Mouse (Mus musculus): ENCODE measurements around the gene Megf9.

Megf9 gene

DNA sequence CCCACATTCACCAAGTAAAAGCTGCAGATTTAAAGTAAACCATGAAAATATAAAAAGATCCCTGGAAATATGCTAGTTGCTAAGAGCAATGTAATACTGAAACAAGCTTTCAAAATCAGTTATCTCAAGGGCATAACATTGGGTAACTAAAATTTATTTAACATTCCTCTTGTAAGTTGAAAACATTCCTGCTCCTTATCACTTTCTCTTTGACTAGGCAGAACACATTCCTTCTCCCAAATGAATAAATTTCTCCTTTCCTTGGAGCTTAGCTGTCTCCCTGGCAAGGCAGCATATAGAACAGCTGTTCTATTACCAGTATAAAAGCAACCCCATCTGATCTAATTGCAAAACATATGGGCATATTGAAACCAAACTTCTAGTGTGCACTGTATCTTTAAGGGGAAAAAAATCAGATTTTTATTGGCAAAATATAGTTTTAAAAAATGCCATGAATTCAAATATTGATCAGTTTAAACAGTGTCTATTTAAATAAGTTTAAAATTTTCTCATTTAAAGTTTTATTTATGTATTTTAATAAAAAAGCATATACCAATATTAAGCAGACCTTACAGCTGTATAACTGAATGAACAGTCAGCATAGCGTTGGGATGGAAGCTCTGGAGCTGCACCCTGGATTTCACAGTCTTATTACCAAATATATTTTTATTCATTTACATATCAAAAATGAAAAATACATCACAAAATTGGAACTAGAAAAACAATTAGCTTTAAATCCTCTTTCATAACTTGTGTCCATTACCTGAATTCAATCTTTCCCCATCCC is 13.1 kb downstream of the Megf9 start:
- DNase-seq: no peak

DNA sequence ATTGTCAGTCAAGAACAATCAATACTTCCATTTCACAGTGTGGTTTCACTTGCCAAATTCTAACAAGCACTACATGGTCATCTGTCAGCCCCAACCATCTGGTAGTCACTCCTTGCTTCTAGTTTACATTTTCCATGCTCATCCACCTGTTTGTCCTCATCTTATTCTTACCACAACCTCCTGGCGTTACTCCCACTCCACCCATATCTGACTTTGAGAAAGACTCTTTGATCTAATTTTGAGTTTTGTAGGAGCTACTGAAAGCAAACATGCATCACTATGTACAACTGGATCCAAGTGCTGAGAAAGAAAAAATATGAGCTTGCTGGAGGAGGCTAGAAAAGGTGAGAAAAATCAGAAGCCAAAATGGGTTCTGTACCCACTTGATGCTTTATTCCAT is 17.1 kb downstream of the Megf9 start:
- DNase-seq: no peak

GRCm38 (mm10) chr4:70516289-70516688 is 18.5 kb downstream of the Megf9 start:
- no peak for DNase-seq

DNA sequence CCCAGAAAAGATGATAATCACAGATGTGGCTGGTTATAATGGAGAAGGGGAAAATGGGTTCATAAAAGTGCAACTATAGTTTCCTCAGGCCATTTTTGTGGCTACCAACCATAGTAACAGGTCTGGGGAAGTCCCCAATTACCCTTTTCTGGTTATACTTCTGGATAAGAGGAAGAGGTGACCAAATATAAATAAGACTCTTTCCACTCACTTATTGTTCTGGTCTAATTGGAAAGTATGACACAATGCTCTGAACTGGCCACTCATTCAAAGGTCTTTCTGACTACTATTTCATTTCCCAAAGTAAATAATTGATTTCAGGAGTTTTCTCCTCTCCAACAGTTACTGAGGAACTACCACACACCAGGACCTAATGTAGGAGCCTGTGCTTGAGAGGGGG is 19.3 kb downstream of the Megf9 start:
- DNase-seq: no peak

DNA sequence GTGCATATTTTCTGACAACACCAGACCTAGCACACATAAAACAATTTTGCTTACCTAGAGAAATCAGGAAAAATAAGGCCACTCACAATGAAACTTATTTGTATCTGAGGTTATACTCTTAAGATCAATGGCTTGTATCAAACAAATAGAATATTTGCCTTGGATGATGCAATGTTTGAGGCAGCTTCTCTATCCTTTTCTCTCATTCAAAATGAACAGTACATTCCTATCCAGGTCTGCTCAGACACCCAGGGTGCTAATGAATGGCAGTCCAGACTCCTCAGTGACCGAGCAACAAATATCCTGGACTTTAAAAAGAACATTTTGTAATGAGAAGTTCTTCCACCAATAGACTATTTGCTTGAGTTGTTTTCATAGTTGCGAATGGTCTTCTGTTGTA is 24.8 kb downstream of the Megf9 start:
- DNase-seq: peak; percentile 18

DNA sequence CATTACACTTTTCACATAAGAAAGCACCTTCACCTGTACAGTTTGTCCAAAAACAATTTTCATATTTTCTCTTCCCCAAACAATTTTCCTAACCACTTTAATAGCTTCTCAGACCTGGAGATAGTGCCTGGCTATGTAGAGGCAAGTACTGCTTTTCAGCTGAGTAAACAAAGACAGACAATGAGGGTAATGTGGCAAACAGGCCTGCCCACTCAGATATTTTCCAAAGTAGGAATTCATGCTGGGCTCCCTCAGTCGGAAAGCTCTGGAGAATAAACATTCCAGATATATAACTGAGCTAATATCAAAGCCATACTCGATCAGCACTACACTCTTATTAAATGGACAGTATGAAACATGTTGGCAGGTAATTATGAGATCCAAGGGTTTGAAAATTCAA is 25.2 kb downstream of the Megf9 start:
- DNase-seq: peak; percentile 73

DNA sequence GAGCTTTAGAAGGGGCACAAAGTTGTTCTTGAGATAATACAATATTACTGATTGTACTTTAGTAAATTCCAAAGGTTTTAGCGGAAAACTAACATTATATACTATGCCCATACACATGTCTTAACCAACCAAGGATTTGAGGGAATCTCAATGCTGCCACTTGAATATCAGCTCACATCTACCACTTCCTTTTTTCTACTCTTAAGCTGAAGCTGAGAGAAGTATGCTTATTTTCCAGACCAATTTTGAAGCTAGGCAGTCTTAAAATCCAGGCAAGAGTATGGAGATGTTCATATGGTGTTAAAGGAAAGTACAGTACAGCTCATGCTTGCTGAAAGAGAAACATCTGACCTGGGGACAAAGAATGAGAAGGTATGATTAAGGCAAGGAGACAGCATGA is 26.6 kb downstream of the Megf9 start:
- DNase-seq: no peak

DNA sequence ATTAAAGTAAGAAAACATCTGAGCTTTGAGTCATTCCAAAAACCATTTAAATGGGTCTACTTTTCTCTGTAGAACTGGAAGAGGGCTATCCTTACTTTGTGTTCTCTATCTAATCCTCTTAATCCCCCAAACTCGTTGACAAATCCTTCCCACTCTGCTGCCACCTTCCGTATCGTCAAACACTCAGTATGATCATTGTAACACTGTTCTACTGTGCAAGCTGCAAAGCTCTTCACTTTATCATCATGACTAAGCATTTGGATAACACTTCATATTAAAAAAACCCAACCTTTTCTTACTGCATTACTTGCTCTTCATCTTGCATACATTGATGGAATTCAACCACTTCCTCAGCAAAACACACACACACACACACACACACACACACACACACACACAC is 28.8 kb downstream of the Megf9 start:
- no peak for DNase-seq

DNA sequence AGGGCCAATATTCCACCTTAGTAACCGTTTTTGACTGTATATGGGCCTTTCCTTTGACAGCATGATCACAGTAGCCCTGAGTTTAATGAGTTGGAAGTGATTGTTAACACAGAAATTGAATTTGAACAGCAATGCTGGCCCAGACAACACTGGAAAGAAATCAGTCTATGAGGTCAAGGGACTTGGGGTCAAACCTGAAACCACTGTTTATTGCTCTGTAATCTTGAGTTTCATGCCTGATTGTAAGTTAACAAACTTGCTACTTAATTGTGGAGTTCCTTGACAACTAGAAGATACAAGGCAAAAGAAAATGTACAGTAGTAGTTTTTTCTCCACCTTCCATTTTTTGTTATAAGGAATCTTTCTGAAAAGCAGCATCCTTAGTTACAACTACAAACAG is 31.0 kb downstream of the Megf9 start:
- no peak for DNase-seq

- DNase-seq: no peak
Measured at GRCm38 (mm10) chr4:70499285-70499684, 35.5 kb downstream of the Megf9 start.

DNA sequence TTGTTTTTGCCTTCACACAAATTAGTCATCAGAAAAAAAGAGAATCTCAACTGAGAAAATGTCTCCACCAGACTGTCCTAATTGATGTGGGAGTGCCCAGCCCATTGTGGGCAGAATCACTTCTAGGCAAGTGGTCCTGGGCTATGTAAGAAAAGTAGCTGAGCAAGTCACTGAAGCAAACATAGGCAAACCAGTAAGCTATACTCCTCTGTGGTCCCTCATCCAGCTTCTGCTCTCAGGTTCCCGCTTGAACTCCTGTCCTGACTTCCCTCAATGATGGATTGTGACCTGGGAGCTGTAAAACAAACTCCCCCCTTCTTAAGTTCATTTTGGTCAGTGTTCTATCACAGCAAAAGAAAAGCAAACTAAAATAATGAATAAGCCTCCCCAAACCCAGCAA is 37.8 kb downstream of the Megf9 start:
- no peak for DNase-seq

DNA sequence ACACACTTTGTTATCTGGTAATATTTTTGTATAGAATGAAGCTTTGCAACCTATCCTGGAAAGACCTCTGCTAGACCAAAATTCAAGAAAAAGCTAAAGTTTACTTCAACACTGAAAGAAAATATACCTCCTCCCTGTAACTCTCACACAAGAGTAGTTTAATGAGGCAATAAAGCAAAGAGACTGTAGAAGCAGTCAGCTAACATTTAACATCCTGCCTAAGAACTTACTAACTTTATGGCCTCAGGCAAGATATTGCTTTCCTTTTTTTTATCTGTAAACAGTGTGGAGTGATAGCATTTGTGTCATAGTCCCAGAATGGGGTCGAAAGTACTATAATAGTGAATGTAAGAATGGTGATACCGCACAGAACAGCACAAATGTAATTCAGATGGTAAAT is 45.0 kb downstream of the Megf9 start:
- no peak for DNase-seq

DNA sequence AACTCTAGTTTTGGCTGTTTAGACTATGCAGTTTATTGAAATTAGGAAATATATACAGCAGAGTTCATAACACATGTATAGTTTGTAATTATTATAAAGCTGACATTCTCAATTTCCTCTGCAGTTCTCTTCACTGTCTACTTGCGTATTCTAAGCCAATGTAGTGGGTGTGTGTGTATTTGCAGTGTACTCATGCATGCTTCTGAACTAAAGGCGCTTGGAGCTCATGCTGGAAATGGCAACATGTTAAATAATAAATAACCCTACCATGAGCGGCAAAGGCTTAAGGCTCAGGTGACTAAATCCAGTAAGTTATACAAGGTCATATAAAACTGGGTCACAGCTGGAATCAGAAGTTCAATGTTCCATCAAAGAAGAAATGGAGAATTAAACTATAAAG is 46.4 kb downstream of the Megf9 start:
- peak; percentile 10 for DNase-seq

- DNase-seq: no peak
Measured at GRCm38 (mm10) chr4:70484134-70484533, 50.7 kb downstream of the Megf9 start.

DNA sequence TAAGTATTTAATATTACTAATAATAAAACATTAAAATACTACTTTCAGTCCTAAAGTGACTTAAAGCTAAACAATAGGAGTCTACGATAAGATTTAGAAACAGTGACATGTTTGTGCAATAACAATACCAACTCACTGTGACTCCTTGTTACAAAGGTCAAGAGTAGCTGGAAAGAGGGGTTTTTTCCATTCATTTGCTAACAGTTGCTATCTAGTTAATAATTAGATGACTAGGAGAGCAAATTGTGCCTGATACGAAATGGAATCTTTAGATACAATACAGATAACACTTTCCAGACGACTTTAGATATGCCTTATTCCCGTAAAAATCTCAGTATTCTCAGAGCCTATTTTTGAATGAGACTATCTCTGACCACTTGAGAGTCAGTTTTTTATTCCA is 52.9 kb downstream of the Megf9 start:
- DNase-seq: no peak

DNA sequence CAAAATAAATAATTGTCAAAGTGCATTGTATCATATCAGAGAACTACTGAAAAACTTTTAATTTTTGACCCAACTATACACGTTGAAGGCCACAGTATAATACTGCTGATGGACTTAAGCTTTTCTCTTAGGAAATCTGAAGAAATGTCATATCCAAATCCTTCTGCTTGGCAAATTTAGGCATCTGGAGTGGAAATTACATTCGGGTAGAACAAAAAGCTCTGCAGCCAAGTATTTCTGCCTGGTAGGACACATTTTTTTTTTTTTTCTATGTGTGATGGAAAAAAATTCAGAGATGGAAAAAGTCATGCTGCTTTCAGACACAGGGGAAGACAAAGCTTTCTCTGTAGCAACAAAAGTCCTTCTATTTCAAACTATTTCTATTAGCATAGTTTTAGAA is 63.4 kb downstream of the Megf9 start:
- no peak for DNase-seq

DNA sequence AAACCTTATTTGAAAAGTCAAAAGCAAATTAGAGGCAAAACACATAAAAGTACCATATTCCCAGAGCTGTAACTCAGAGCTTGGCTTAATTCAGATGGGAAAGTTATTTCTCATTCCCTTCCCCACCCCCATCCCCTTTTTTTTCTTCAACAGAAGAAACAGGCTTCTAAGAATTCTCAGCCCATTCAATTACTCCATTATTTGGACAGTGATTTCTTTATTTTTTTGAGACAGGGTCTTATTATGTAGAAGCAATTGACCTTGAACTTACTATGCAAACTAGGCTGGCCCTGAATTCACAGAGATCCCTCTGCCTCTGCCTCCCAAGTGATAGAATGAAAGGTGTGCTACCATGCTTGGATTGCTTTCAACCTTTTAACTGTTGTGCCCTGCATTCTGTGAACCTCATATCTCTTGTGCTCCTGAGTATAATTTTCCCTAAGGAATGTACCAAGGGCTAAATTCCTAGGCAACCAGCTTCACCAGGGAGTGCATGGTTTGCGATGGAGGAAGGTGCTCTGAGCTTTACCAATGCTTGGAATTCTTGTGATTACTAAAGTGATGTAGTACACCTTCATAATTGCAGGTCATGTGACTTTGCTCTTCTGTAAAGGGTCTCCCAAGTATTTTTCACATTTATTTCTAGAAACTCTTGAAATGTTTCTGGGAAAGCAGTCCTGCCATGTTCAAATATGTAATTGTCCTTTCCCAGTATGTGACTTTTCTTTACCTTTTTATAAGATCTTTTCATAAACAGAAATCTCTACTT is 68.7 kb downstream of the Megf9 start:
- no peak for DNase-seq

- no peak for DNase-seq
Measured at GRCm38 (mm10) chr4:70463302-70463701, 71.5 kb downstream of the Megf9 start.

GRCm38 (mm10) chr4:70461416-70461815 is 73.4 kb downstream of the Megf9 start:
- no peak for DNase-seq

DNA sequence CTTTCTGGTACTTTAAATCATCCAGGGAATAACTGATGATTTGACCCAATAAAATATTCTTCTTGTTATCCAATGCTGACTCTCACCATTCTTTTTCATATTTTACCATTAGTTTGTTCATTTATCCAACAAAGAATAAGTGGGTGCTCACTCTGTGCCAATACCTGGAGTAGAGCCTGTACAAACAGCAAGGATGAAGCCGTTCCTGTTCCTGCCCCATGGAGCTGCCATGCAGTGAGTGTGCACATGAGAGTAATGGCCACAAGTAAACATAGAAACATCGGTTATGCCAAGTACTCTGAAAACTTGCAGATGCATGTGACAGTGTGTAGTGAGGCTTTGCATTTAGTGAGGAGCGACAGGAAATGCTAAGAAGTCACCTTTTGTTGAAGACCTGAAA is 82.6 kb downstream of the Megf9 start:
- no peak for DNase-seq

DNA sequence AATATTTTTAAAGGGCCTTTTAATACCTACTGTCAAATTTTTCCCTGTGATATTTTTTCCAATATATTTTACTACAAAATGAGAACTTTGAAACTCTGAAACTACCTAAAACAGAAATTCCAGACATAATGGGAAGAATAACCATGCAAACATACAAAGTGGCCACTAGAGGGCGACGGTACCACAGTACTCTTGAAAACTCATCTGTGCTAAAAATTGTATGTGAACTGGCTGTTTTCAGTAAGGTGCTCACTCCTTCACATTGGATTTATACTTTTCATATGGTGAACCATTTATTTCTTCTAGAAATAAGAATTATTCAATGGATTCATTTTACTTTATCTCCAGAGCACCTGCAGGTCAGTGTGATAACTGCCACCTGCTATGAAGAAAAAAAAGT is 83.0 kb downstream of the Megf9 start:
- DNase-seq: peak; percentile 63

DNA sequence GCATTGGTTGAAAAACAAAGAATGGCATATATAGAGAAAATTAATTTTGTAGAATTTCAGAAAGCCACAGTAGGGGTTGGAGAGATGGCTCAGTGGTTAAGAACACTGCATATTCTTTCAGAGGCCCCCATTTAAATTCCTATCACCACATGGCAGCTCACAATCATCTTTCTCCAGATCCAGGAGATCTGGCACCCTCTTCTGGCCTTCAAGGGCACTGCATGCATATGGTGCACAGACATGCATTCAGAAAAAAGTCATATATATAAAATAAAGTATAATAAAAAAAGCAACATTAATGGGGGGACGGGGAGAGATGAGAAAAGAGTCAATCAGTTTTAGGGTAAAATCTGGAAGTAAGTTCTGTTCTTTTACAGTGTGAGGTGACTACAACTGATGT is 85.1 kb downstream of the Megf9 start:
- DNase-seq: no peak

DNA sequence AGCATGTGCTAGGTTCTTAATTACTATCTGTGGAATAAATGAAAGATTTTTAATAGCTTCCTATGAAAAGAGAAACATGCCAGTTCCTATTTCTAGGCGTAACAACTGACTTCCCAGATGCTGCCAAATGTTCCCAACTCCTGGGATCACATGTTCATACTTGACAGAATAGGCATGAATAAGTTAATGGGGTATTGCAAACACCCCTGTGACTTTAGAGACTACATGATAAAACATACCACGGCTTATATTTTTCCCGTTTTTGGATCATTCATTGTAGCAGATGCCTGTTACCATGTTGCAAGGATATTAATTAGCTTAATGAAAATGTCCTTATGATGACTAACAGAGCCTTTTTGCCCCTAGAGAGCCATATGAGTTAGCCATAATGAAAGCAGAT is 88.0 kb downstream of the Megf9 start:
- no peak for DNase-seq

GRCm38 (mm10) chr4:70420202-70420601 is 114.6 kb downstream of the Megf9 start:
- DNase-seq: no peak

GRCm38 (mm10) chr4:70412126-70412525 is 122.7 kb downstream of the Megf9 start:
- DNase-seq: peak; percentile 86
